Mouse (Mus musculus) neural tube, embryonic 10.5 days (tissue): ENCODE results near the gene Aldh1a3.
A peak's percentile ranks its signal among the peaks of the same experiment; 100 is the strongest.

Experiments used
- DNase-seq: peaks from one replicate; pipeline ENCODE4 v3.0.0-alpha.2; 2017; ENCODE audit warnings: low spot score; ENCODE audit errors: extremely low spot score

The Aldh1a3 gene

DNA sequence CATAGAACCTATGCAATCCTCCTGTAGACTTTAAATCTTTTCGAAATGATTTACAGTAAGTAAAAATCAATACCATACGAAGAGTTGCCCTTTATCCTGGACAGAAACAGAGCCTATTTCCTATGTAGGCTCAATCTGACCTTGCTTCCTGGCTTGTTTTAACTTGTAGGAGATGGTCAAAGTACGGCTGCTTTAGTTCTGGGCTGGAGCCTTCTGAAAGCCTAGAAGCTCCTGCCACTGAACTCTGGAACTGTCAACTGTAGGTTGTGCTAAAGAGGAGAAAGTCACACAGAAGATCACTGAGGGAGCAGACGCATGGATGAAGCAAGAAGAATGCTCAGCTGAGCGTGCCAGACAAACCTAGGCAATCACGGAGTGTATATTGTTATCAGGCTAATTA is 56.3 kb downstream of the Aldh1a3 start:
- no peak for DNase-seq

DNA sequence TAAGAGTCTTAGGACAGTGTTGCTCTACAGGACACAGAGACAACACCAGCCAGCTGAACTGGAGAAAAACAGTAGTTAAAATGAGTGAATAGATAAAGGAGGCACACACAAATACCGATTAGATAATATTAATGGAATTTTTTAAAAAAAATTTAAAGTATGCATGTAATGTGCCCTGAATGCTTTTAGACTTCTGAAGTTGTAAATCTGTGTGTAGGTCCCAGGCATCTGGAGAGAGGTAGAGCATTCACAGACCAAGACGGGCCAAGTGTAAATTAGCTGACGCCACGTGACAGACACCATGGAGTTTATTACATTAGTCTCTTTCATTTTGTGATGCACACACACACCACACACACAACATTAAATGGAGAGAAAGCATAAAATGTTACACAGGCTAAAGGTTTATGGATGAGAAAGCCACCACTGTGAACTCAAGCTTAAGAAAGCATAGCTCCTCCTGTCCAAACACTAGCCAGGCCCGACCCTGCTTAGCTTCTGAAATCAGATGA is 57.3 kb downstream of the Aldh1a3 start:
- no peak for DNase-seq

- no peak for DNase-seq
Observed at GRCm38 (mm10) chr7:66369071-66369933, 58.0 kb downstream of the Aldh1a3 start.

DNA sequence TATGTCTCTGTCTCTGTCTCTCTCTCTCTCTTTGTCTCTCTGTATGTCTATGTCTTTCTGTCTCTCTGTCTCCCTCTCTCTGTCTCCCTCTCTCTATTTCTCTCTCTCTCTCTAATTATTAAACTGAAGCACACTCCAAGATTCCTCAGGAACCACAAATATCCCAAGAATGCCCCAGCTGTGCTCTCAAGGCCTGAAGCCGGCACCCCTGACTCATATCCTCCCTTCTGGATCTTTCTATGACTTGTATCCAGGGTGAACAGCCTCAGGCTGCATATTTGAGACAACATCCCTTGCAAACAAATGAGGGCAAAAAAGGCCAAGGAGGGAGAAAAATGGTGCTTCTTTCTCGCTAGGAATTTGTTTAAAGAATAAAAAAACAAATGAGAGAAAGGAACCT is 61.4 kb downstream of the Aldh1a3 start, which contains the start of gene Gm10974:
Gene Gm10974, plus strand, starts transcription at position 2 of the 400 bp plus-strand sequence.
- no peak for DNase-seq

GRCm38 (mm10) chr7:66365411-66365810 is 61.9 kb downstream of the Aldh1a3 start:
- no peak for DNase-seq

- no peak for DNase-seq
Observed at GRCm38 (mm10) chr7:66364491-66364890, 62.8 kb downstream of the Aldh1a3 start.

- no peak for DNase-seq
Observed at GRCm38 (mm10) chr7:66359044-66359443, 68.3 kb downstream of the Aldh1a3 start.

DNA sequence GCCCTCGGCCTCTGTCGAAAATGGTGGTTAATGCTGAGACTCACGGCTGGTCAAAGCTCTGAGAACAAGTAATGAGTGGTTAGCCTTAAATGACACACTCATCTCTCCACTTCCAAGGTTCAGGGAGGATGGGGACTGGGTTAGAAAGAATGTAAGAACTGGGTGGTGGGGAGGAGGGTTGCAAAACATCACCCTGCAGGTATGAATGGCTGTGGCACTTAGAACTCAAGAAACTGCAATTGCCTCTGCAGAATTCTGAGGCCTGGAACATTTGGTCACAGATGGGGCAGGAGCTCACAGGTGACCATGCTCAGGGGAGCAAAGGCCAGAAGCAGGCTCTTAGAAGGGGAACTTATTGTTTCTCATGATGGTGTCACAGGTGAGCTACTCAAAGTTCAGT is 68.9 kb downstream of the Aldh1a3 start:
- DNase-seq: no peak

DNA sequence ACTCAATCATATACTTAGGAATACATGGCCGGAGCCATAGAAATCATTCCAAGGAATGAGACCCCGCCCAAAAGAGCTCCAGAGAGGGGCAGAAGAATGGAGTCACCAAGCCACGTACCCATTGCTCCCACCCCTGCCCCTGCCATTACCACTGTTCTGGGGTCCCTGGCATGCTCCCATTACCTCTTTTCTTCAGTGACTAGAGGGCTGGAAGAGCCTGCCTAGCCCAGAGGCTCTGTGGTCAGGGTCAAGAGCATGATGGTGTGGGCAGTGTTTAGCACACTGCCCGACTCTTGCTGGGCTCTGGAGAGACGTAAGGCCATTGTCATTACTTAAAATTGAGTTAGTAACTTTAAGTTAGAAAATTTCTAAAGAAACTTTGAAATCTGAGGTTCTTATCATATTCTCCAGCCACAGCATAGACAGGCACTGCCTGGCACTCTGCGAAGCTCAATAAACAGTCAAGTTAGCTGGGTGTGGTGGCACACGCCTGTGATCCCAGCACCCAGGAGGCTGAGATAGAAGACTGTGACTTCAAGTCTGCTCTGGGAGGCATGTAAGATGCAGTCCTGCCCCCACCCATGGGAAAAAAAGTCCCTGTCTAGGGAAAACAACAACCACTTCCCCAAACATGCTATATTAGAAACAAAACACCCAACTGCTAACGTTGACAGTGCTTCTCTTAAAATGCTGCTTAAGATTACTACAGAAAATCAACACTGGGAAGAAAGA is 71.4 kb downstream of the Aldh1a3 start:
- no peak for DNase-seq

GRCm38 (mm10) chr7:66354911-66355310 is 72.4 kb downstream of the Aldh1a3 start:
- DNase-seq: no peak

GRCm38 (mm10) chr7:66351074-66351473 is 76.2 kb downstream of the Aldh1a3 start:
- DNase-seq: no peak

- no peak for DNase-seq
Observed at GRCm38 (mm10) chr7:66349670-66350069, 77.6 kb downstream of the Aldh1a3 start.

GRCm38 (mm10) chr7:66348588-66348987 is 78.7 kb downstream of the Aldh1a3 start:
- no peak for DNase-seq

GRCm38 (mm10) chr7:66346959-66347663 is 80.2 kb downstream of the Aldh1a3 start:
- no peak for DNase-seq

GRCm38 (mm10) chr7:66343307-66343706 is 84.0 kb downstream of the Aldh1a3 start:
- no peak for DNase-seq

- DNase-seq: no peak
Observed at GRCm38 (mm10) chr7:66342831-66343230, 84.5 kb downstream of the Aldh1a3 start.

- DNase-seq: peak; percentile 54
Observed at GRCm38 (mm10) chr7:66342323-66342722, 85.0 kb downstream of the Aldh1a3 start.
